In genomic region chr2:117342090-117342546, GRCm38 (mm10) we compare ENCODE assay signal across 7 mouse cellular contexts. TPM values are rescaled to one million over a fixed set of nuclear protein-coding genes. Genes with fewer than 3 reads are reported as not detected.
DNase-seq lines count a peak whose midpoint lies in the region; ATAC-seq lines count a peak whose summit lies in the region.

No protein-coding gene starts in this region.

- H3K9me3 ChIP-seq in embryonic facial prominence, embryonic 11.5 days (replicated peaks; ENCODE audit: control insufficient read depth, low read length), result no peaks in the 10 kb centered on the region
- H3K9me3 ChIP-seq in heart, embryonic 12.5 days (replicated peaks), result no peaks in the 10 kb centered on the region
- no peaks in the 10 kb centered on the region for H3K9me3 ChIP-seq in kidney, embryonic 16.5 days (ENCODE audit: low read length)
- H3K9me3 ChIP-seq in liver, embryonic 13.5 days (replicated peaks), result no peaks in the 10 kb centered on the region

- DNase-seq in adrenal gland, postnatal 25 days, result peak; percentile 73
- DNase-seq in embryonic facial prominence, embryonic 11.5 days (ENCODE audit: low spot score), result peak; percentile 76
- no peak for DNase-seq in liver, embryonic 13.5 days
- DNase-seq in natural killer cell, adult 2 months (ENCODE audit: low spot score in 2 of 2), result peak; percentile 85 to 89
- DNase-seq in splenic B cell, adult 2 months (ENCODE audit: low read depth, low spot score), result peak; percentile 91

- peak overlapping the region; percentile 71 for H3K4me2 ChIP-seq in embryonic facial prominence, embryonic 11.5 days (ENCODE audit: low read depth, low read length)
- peak overlapping the region; percentile 95 for H3K4me2 ChIP-seq in heart, embryonic 12.5 days
- peak overlapping the region; percentile 93 for H3K4me2 ChIP-seq in kidney, embryonic 16.5 days (replicated peaks; ENCODE audit: low read depth, low read length)
- H3K4me2 ChIP-seq in liver, embryonic 13.5 days, result peak overlapping the region; percentile 64

- H3K27ac ChIP-seq in embryonic facial prominence, embryonic 11.5 days (replicated peaks; ENCODE audit: low read depth, low read length), result no peak overlapping the region
- no peak overlapping the region for H3K27ac ChIP-seq in heart, embryonic 12.5 days (ENCODE audit: poor library complexity, severe bottlenecking)
- H3K27ac ChIP-seq in kidney, embryonic 16.5 days (ENCODE audit: low read length), result no peak overlapping the region
- H3K27ac ChIP-seq in liver, embryonic 13.5 days, result no peak overlapping the region

- under 1% methylated on average over 19 of the region's 19 CpGs for WGBS in embryonic facial prominence, embryonic 11.5 days
- WGBS in heart, embryonic 12.5 days, result under 1% methylated on average over 19 of the region's 19 CpGs
- WGBS in kidney, embryonic 16.5 days, result under 1% methylated on average over 19 of the region's 19 CpGs
- WGBS in liver, embryonic 13.5 days (ENCODE audit: insufficient replicate concordance), result 2% methylated on average over 19 of the region's 19 CpGs

- H3K4me1 ChIP-seq in embryonic facial prominence, embryonic 11.5 days (ENCODE audit: control insufficient read depth, insufficient read depth, low read length), result no peaks in the 10 kb centered on the region
- H3K4me1 ChIP-seq in heart, embryonic 12.5 days (replicated peaks), result peaks cover 9% of the 10 kb centered on the region; the same call in 1 of the 2 replicates
- peaks cover 13% of the 10 kb centered on the region; the same call in 1 of the 2 replicates for H3K4me1 ChIP-seq in kidney, embryonic 16.5 days (ENCODE audit: insufficient read depth, low read length)
- peaks cover 12% of the 10 kb centered on the region; the same call in 1 of the 2 replicates for H3K4me1 ChIP-seq in liver, embryonic 13.5 days (replicated peaks)

- no peaks in the 10 kb centered on the region for H3K36me3 ChIP-seq in embryonic facial prominence, embryonic 11.5 days (replicated peaks; ENCODE audit: control insufficient read depth, insufficient read depth, low read depth, low read length)
- H3K36me3 ChIP-seq in heart, embryonic 12.5 days, result no peaks in the 10 kb centered on the region
- H3K36me3 ChIP-seq in kidney, embryonic 16.5 days (ENCODE audit: insufficient read depth, low read length), result no peaks in the 10 kb centered on the region
- no peaks in the 10 kb centered on the region for H3K36me3 ChIP-seq in liver, embryonic 13.5 days
- H3K36me3 ChIP-seq in splenic B cell, adult 2 months (ENCODE audit: control insufficient read depth, insufficient read depth, low read length, poor library complexity, severe bottlenecking), result no peaks in the 10 kb centered on the region

- ATAC-seq in embryonic facial prominence, embryonic 11.5 days (replicated peaks; ENCODE audit: insufficient number of reproducible peaks, low FRiP score, low TSS enrichment, low read depth), result peak; percentile 55; the same call in 1 of the 2 replicates
- peak; percentile 22; the same call in 1 of the 2 replicates for ATAC-seq in heart, embryonic 12.5 days (ENCODE audit: insufficient number of reproducible peaks, low FRiP score)
- peak; percentile 65 for ATAC-seq in kidney, embryonic 16.5 days (ENCODE audit: low FRiP score, low TSS enrichment)
- ATAC-seq in liver, embryonic 13.5 days (ENCODE audit: low read depth), result no peak

- H3K4me3 ChIP-seq in embryonic facial prominence, embryonic 11.5 days (ENCODE audit: low read depth, low read length), result peak overlapping the region; percentile 51
- H3K4me3 ChIP-seq in heart, embryonic 12.5 days, result peak overlapping the region; percentile 54
- H3K4me3 ChIP-seq in kidney, embryonic 16.5 days (ENCODE audit: low read length), result peak overlapping the region; percentile 57
- peak overlapping the region; percentile 49 for H3K4me3 ChIP-seq in liver, embryonic 13.5 days (replicated peaks)

- peaks cover 4% of the 10 kb centered on the region; the same call in 1 of the 2 replicates for H3K27me3 ChIP-seq in embryonic facial prominence, embryonic 11.5 days (ENCODE audit: control insufficient read depth, insufficient read depth, low read length)
- peaks cover 28% of the 10 kb centered on the region for H3K27me3 ChIP-seq in heart, embryonic 12.5 days (replicated peaks)
- H3K27me3 ChIP-seq in kidney, embryonic 16.5 days (ENCODE audit: insufficient read depth, low read length), result peaks cover 31% of the 10 kb centered on the region
- peaks cover 34% of the 10 kb centered on the region for H3K27me3 ChIP-seq in liver, embryonic 13.5 days
- no peaks in the 10 kb centered on the region for H3K27me3 ChIP-seq in splenic B cell, adult 2 months (ENCODE audit: control insufficient read depth, insufficient read depth, low read length, poor library complexity, severe bottlenecking)

- H3K9ac ChIP-seq in embryonic facial prominence, embryonic 11.5 days (replicated peaks; ENCODE audit: low read length), result peak overlapping the region; percentile 36; the same call in 1 of the 2 replicates
- H3K9ac ChIP-seq in heart, embryonic 12.5 days, result peak overlapping the region; percentile 63
- H3K9ac ChIP-seq in kidney, embryonic 16.5 days (replicated peaks; ENCODE audit: low read length), result peak overlapping the region; percentile 58
- H3K9ac ChIP-seq in liver, embryonic 13.5 days, result no peak overlapping the region

RNA-seq across cellular contexts. Expression of gene Rasgrp1, which starts 0.7 kb away (rescaled TPM):
- total RNA-seq in adrenal gland, postnatal 25 days (2021), result 0.19 and 0.49 TPM in 2 replicates
- 0.66 and 0.86 TPM in 2 replicates for polyA plus RNA-seq in embryonic facial prominence, embryonic 11.5 days (2014; fragmentation: Nextera tagmentation; extraction: Ambion mirVana)
- polyA plus RNA-seq in heart, embryonic 12.5 days (2016; fragmentation: Nextera tagmentation; extraction: Ambion mirVana), result 0.14 and 0.17 TPM in 2 replicates
- polyA plus RNA-seq in kidney, embryonic 16.5 days (2015; fragmentation: Nextera tagmentation; extraction: Ambion mirVana), result 0.48 and 0.50 TPM in 2 replicates
- polyA plus RNA-seq in liver, embryonic 13.5 days (2015; fragmentation: Nextera tagmentation; extraction: Ambion mirVana), result 0.35 and 0.40 TPM in 2 replicates
